Mouse (Mus musculus): ENCODE data around the gene Ccdc167.
"Not testable (repeated sequence)": the region's sequence is repeated elsewhere in the genome, so short reads cannot be mapped to it uniquely, and the experiment has no call there.

The Ccdc167 gene

GRCm38 (mm10) chr17:29719628-29720575, 3.1 kb upstream of the Ccdc167 start:
- no peak for DNase-seq (ENCODE audit: low spot score)

GRCm38 (mm10) chr17:29718660-29719059, 1.8 kb upstream of the Ccdc167 start:
- no peak for DNase-seq (ENCODE audit: low spot score)

GRCm38 (mm10) chr17:29713734-29714133, 3.1 kb downstream of the Ccdc167 start:
- DNase-seq (ENCODE audit: low spot score) = not testable (repeated sequence)

GRCm38 (mm10) chr17:29712565-29712964, 4.3 kb downstream of the Ccdc167 start:
- DNase-seq (ENCODE audit: low spot score) = no peak

- DNase-seq (ENCODE audit: low spot score) = no peak
Observed at GRCm38 (mm10) chr17:29711745-29712431, 5.0 kb downstream of the Ccdc167 start.

- DNase-seq (ENCODE audit: low spot score) = peak; percentile 59
Observed at GRCm38 (mm10) chr17:29711076-29711744, 5.6 kb downstream of the Ccdc167 start.

- DNase-seq (ENCODE audit: low spot score) = no peak
Observed at GRCm38 (mm10) chr17:29710562-29711044, 6.2 kb downstream of the Ccdc167 start.

GRCm38 (mm10) chr17:29708783-29709182, 8.1 kb downstream of the Ccdc167 start:
- no peak for DNase-seq (ENCODE audit: low spot score)

- no peak for DNase-seq (ENCODE audit: low spot score)
Observed at GRCm38 (mm10) chr17:29706981-29707545, 9.8 kb downstream of the Ccdc167 start.

GRCm38 (mm10) chr17:29705881-29706280, 11.0 kb downstream of the Ccdc167 start:
- no peak for DNase-seq (ENCODE audit: low spot score)

- DNase-seq (ENCODE audit: low spot score) = peak; percentile 54
Observed at GRCm38 (mm10) chr17:29704781-29705180, 12.1 kb downstream of the Ccdc167 start.

GRCm38 (mm10) chr17:29702938-29703710, 13.7 kb downstream of the Ccdc167 start:
- DNase-seq (ENCODE audit: low spot score) = peak; percentile 73

- DNase-seq (ENCODE audit: low spot score) = no peak
Observed at GRCm38 (mm10) chr17:29700573-29700972, 16.3 kb downstream of the Ccdc167 start.

GRCm38 (mm10) chr17:29698421-29698820, 18.4 kb downstream of the Ccdc167 start:
- no peak for DNase-seq (ENCODE audit: low spot score)

- no peak for DNase-seq (ENCODE audit: low spot score)
Observed at GRCm38 (mm10) chr17:29696940-29697339, 19.9 kb downstream of the Ccdc167 start.

GRCm38 (mm10) chr17:29694516-29694915, 22.3 kb downstream of the Ccdc167 start:
- no peak for DNase-seq (ENCODE audit: low spot score)

GRCm38 (mm10) chr17:29693571-29693970, 23.3 kb downstream of the Ccdc167 start:
- DNase-seq (ENCODE audit: low spot score) = no peak

- no peak for DNase-seq (ENCODE audit: low spot score)
Observed at GRCm38 (mm10) chr17:29692827-29693226, 24.0 kb downstream of the Ccdc167 start.

GRCm38 (mm10) chr17:29690257-29690656, 26.6 kb downstream of the Ccdc167 start:
- DNase-seq (ENCODE audit: low spot score) = no peak

GRCm38 (mm10) chr17:29688610-29689009, 28.2 kb downstream of the Ccdc167 start:
- no peak for DNase-seq (ENCODE audit: low spot score)

GRCm38 (mm10) chr17:29687373-29687772, 29.5 kb downstream of the Ccdc167 start:
- no peak for DNase-seq (ENCODE audit: low spot score)
